Mouse (Mus musculus): ENCODE results near the gene Pthlh.
"Not testable (repeated sequence)": the region's sequence is repeated elsewhere in the genome, so short reads cannot be mapped to it uniquely, and the experiment has no call there.

The Pthlh gene

GRCm38 (mm10) chr6:147263587-147264565, at the start of gene Pthlh:
Pthlh (minus strand) TSS chr6:147264183.
- no peak for DNase-seq (ENCODE audit: low read depth, low spot score)

DNA sequence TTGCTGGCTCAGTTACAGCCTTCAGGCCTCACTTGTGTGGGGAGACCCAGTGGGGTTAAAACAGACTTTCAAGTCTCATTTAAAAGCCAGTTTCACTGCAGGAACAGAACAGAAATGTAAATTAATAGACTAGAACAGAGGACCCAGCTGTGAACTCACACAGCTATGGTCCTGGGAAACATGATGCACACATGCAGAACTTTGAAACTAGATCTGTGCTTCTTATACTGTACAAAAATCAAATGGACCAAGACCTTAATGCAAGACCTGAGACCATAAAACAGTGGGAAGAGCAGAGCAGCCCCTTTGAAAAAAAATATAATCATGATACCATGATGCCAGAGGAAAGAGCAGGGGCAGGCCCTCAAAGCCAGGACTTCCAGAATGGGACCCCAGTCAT, 49.3 kb upstream of the Pthlh start:
- DNase-seq (ENCODE audit: low read depth, low spot score): no peak

GRCm38 (mm10) chr6:147310435-147310978, 46.5 kb upstream of the Pthlh start:
- no peak for DNase-seq (ENCODE audit: low read depth, low spot score)

- no peak for DNase-seq (ENCODE audit: low read depth, low spot score)
These were observed 46.1 kb upstream of the Pthlh start for GRCm38 (mm10) chr6:147310035-147310434.

GRCm38 (mm10) chr6:147304236-147304635, 40.3 kb upstream of the Pthlh start:
- not testable (repeated sequence) for DNase-seq (ENCODE audit: low read depth, low spot score)

DNA sequence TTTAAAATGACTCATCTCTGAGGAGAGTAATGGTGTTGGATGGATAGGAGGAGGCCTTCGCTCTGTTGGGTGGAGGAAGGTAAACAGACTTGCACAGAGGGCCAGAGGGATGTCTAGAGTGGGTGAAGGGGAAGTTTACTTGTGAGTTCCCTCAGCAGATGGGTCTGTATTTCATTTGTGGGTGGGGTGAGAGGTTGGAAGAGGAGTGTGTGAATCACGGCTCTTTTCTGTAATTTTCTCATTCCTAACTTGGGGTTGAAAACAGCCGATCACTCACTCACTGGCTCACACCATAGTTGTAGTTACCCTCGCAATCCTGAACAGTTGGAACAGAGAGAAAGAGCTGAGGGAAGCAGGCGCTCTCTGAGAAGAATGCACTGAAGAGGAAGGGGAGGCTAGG, 35.6 kb upstream of the Pthlh start:
- no peak for DNase-seq (ENCODE audit: low read depth, low spot score)

- DNase-seq (ENCODE audit: low read depth, low spot score): no peak
These were observed 15.3 kb upstream of the Pthlh start for GRCm38 (mm10) chr6:147279309-147279708.

DNA sequence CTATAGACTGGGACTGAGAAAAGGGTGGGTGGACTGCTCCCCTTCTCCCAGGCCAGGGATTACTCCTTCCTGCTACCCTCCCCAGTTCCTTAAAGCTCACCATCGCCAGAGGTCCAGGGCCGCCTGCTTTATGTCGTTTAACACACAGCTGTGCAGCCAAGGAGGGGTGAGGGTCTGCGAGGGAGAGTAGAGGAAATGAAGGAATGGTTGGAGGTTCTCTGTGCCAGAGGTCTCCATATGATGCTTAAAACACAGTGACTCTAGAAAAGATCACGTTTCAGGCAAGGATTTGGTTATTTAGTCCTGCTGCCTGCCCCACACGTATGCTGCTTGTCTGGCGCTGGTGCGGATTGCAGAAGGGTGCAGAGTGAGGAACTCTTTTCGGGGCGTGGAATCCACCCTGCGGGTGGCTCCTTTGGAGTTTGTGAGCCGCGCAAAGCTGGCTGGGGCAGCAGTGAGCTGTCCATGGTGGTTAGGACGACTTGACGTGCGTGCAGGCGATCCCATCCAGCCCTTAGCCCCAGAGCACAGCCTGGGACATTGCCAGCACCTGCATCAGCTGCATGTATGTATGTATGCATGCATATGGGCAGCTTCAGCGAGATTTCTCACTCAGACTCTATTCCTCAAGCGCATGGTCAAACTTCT, 4.3 kb upstream of the Pthlh start:
- DNase-seq (ENCODE audit: low read depth, low spot score): peak; percentile 52

GRCm38 (mm10) chr6:147266466-147266865, 2.5 kb upstream of the Pthlh start:
- DNase-seq (ENCODE audit: low read depth, low spot score): peak; percentile 59

GRCm38 (mm10) chr6:147263178-147263577, 805 bp downstream of the Pthlh start:
- DNase-seq (ENCODE audit: low read depth, low spot score): no peak

DNA sequence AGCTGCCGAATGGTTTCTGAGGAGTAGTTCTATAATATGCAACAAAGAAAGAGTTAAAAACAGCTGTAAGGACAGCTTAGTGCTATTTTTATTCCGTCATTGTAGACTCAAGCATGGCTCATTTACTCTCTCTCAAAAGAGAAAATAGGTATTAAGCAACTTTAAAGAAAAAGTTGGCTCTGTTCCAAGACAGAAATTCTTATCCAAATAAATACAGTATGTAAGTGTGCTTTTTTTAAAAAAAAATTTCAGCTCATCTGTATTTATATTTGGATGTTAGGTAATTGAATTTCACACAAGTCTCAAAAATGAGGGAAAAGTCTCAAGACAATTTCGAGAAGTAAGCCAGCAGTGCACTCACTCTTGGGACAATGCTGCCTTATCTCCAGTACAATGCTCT, 2.4 kb downstream of the Pthlh start:
- peak; percentile 71 for DNase-seq (ENCODE audit: low read depth, low spot score)

DNA sequence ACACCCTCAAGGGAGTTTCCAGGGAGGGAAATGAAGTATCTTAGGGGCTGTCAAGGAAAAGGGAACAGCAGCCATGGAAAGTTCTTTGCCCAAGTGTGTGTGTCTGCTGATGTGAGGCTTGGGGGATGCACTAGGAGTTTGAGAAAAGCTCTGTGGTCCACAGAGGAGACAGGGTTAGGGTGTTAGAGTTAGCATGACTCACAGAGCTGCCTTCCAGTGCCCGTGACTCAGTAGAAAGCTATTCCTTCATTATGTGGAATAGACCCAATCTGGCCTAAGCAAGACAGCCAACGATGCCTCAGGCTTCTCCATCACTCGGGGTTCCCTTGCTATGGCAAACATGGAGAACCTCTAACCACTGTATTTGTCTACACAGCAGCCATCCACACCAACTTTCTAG, 3.2 kb downstream of the Pthlh start:
- DNase-seq (ENCODE audit: low read depth, low spot score): peak; percentile 98

- no peak for DNase-seq (ENCODE audit: low read depth, low spot score)
These were observed 16.2 kb downstream of the Pthlh start for GRCm38 (mm10) chr6:147247782-147248181.

- DNase-seq (ENCODE audit: low read depth, low spot score): peak; percentile 27
These were observed 19.7 kb downstream of the Pthlh start for GRCm38 (mm10) chr6:147244294-147244693.

DNA sequence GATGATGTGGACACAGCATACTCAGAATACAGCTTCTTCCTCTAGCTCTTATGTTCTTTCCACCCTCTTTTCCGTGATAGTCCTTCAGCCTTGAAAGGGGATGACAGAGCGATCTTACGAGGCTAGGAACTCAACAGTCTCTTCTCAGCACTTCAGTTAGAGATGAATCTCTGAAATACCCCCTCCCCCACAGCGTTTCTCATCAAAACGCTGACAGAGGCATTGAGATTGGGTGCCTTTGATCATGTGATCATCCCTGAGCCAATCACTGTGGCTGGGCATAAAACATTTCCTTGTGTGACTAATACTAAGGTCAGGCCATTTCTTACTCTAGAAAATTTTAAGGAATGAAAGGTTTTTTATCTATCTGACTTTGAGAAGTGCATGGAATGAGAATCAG, 20.3 kb downstream of the Pthlh start:
- peak; percentile 68 for DNase-seq (ENCODE audit: low read depth, low spot score)

DNA sequence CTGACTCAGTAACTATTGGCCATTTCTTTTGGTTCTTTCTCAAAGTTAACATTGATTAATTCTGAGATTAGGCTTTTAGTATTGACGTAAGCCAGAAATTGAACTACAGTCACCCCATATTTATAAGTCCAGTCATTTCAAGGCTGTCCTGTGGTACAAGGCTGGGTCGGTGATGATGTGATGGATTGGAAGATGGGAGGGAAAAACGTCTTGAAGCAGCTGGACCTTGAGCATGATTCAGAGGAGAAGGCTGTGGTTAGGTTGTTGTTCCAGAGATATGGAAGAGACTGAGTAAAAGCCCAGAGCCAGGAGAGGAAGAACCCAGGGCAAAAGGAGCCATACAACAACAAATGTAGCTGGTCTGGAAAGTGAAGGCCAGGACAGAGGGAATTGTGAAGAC, 22.4 kb downstream of the Pthlh start:
- DNase-seq (ENCODE audit: low read depth, low spot score): peak; percentile 40

DNA sequence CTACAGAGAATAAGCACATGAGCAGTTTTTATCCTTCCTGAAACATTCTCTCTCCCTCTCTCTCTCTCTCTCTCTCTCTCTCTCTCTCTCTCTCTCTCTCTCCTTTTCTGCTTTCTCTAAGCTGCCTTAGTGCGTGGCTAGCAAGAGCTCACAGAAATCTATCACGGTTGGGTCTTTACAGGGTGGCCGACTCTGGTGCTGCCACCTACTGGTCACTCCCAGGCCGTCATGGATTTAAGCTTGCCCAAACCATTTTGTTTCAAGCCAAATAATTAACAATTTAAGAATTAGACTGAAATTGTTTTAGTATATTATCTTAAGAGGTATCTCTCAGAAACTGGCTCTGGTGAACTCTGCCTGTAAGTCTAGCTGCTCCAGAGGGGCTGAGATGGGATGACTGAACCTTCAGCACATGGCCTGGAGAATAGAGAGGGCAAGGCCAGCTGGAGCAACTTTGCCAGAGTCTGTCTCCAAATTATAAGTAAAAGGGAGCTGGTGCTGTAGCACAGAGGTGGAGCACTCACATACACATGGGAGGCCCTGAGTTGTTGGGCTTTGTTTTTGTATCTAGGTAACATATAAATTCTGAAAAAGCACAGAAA, 23.7 kb downstream of the Pthlh start:
- peak; percentile 78 for DNase-seq (ENCODE audit: low read depth, low spot score)

DNA sequence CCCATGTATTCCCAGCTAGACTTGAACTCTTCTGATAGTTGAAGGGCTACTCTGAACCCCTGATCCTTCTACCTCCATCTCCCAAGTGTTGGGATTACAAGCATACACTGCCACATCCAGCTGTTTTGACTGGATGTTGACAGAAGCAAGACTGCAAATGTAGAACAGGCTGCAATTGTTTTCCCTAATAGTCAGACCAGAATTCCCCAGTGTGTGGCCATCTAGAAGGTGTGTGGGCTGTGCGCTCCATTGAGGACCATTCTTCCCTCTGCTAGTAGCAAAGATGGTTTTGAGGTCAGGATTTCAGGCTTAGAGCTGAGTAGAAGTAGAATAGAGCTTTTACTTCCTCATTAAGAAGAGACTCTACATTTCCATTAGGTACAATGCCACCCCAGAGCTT, 37.3 kb downstream of the Pthlh start:
- DNase-seq (ENCODE audit: low read depth, low spot score): no peak

GRCm38 (mm10) chr6:147219099-147219498, 44.9 kb downstream of the Pthlh start:
- no peak for DNase-seq (ENCODE audit: low read depth, low spot score)

DNA sequence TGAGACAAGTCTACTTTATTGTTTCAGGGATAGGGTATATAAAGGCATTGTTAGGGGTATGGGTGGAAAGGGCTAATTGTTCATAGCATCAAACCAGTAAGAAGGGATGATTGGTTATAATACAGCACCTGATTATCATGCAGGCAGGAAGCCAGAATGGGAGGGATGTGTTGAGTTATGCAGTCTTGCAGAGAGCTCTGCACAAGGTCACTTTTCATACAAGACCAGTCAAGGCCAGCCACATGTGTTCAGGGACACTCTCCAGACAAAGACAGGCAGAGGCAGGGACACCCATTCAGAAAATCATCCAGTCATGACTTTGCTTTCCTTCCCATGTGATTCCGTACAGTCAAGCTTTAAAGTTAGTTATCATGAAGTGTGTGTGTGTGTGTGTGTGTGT, 47.8 kb downstream of the Pthlh start:
- DNase-seq (ENCODE audit: low read depth, low spot score): no peak

- peak; percentile 70 for DNase-seq (ENCODE audit: low read depth, low spot score)
These were observed 56.1 kb downstream of the Pthlh start for GRCm38 (mm10) chr6:147207821-147208330.
